Mouse (Mus musculus): ENCODE measurements around the gene Thsd4. TPM values are rescaled to one million over a fixed set of nuclear protein-coding genes. Genes with fewer than 3 reads are reported as not detected.
A peak's percentile ranks its signal among the peaks of the same experiment; 100 is the strongest.

Thsd4 gene
- 4.3 and 4.8 TPM in 2 replicates for polyA plus RNA-seq (2015; fragmentation: Nextera tagmentation; extraction: Ambion mirVana)

GRCm38 (mm10) chr9:60521806-60522264, at the start of gene Thsd4:
Gene Thsd4 (minus strand): TSS chr9:60522046.
- peak; percentile 54; the same call in 1 of the 2 replicates for ATAC-seq

GRCm38 (mm10) chr9:60571041-60571440, 49.2 kb upstream of the Thsd4 start:
- Histone ChIP-seq H3K27ac (ENCODE audit: low read length) (peak overlapping the region; percentile 2; the same call in 1 of the 2 replicates), H3K27me3 (ENCODE audit: control insufficient read depth, insufficient read depth, low read depth, low read length) (no peaks in the 10 kb centered on the region), H3K4me2 (ENCODE audit: low read length) (no peak overlapping the region), H3K4me1 (ENCODE audit: control insufficient read depth, insufficient read depth, low read length) (no peaks in the 10 kb centered on the region), H3K4me3 (ENCODE audit: low read depth, low read length) (no peak overlapping the region), H3K9ac (ENCODE audit: low read depth, low read length) (no peak overlapping the region), H3K9me3 (replicated peaks; ENCODE audit: control insufficient read depth, low read length, poor library complexity, severe bottlenecking) (no peaks in the 10 kb centered on the region), H3K36me3 (ENCODE audit: control insufficient read depth, insufficient read depth, low read length) (no peaks in the 10 kb centered on the region)
- WGBS, result 50% methylated on average over 4 of the region's 4 CpGs
- peak; percentile 32; the same call in 1 of the 2 replicates for ATAC-seq

More at GRCm38 (mm10) chr9:60521806-60522264, at the start of gene Thsd4:
- peaks cover 25% of the 10 kb centered on the region for H3K4me1 ChIP-seq (ENCODE audit: control insufficient read depth, insufficient read depth, low read length)
- peak within 1 kb of the TSS; percentile 80 for H3K4me2 ChIP-seq (ENCODE audit: low read length)
- H3K36me3 ChIP-seq (ENCODE audit: control insufficient read depth, insufficient read depth, low read length), result no peaks in the 10 kb centered on the region
- peaks cover 10% of the 10 kb centered on the region for H3K27me3 ChIP-seq (ENCODE audit: control insufficient read depth, insufficient read depth, low read depth, low read length)
- peak within 1 kb of the TSS; percentile 62 for H3K9ac ChIP-seq (ENCODE audit: low read depth, low read length)
- no peak within 1 kb of the TSS for H3K27ac ChIP-seq (ENCODE audit: low read length)
- H3K9me3 ChIP-seq (replicated peaks; ENCODE audit: control insufficient read depth, low read length, poor library complexity, severe bottlenecking), result no peaks in the 10 kb centered on the region
- peak within 1 kb of the TSS; percentile 52 for H3K4me3 ChIP-seq (ENCODE audit: low read depth, low read length)
- 1% methylated on average over 28 of the region's 51 CpGs for WGBS

DNA sequence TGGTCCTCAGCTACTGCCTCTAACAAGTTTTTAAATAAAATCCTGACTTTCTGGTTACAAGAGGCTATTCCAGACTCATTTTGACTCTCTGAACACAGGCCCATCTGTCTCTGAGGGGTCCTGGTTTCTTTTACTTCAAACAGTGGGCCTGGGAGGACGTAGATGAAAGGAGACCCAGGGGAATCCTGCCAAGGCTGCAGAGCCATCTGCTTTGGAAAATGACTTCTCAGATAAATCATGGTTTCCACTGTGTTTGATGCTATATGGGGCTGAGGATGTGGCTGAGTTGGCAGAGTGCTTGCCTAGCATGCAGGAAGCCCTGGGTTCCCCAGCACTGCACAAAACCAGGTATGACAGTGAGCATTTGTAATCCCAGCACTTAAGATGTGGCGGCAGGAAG, 47.5 kb upstream of the Thsd4 start:
- no peaks in the 10 kb centered on the region for H3K9me3 ChIP-seq (replicated peaks; ENCODE audit: control insufficient read depth, low read length, poor library complexity, severe bottlenecking)
- WGBS, result 62% methylated on average over 2 of the region's 2 CpGs
- ATAC-seq, result no peak

GRCm38 (mm10) chr9:60563809-60564208, 42.0 kb upstream of the Thsd4 start:
- Histone ChIP-seq H3K36me3 (ENCODE audit: control insufficient read depth, insufficient read depth, low read length) (no peaks in the 10 kb centered on the region), H3K27ac (ENCODE audit: low read length) (no peak overlapping the region), H3K27me3 (ENCODE audit: control insufficient read depth, insufficient read depth, low read depth, low read length) (no peaks in the 10 kb centered on the region), H3K4me3 (ENCODE audit: low read depth, low read length) (no peak overlapping the region), H3K9ac (ENCODE audit: low read depth, low read length) (no peak overlapping the region), H3K9me3 (replicated peaks; ENCODE audit: control insufficient read depth, low read length, poor library complexity, severe bottlenecking) (no peaks in the 10 kb centered on the region), H3K4me2 (ENCODE audit: low read length) (no peak overlapping the region), H3K4me1 (ENCODE audit: control insufficient read depth, insufficient read depth, low read length) (peaks cover 18% of the 10 kb centered on the region)
- no peak for ATAC-seq
- 94% methylated on average over 7 of the region's 7 CpGs for WGBS

More for the DNA sequence above, 47.5 kb upstream of the Thsd4 start:
- Histone ChIP-seq H3K9ac (ENCODE audit: low read depth, low read length) (no peak overlapping the region), H3K4me1 (ENCODE audit: control insufficient read depth, insufficient read depth, low read length) (no peaks in the 10 kb centered on the region), H3K27me3 (ENCODE audit: control insufficient read depth, insufficient read depth, low read depth, low read length) (no peaks in the 10 kb centered on the region), H3K36me3 (ENCODE audit: control insufficient read depth, insufficient read depth, low read length) (no peaks in the 10 kb centered on the region), H3K27ac (ENCODE audit: low read length) (no peak overlapping the region), H3K4me2 (ENCODE audit: low read length) (no peak overlapping the region), H3K4me3 (ENCODE audit: low read depth, low read length) (no peak overlapping the region)

GRCm38 (mm10) chr9:60562443-60563371, 40.9 kb upstream of the Thsd4 start:
- Histone ChIP-seq H3K4me2 (ENCODE audit: low read length) (no peak overlapping the region), H3K4me3 (ENCODE audit: low read depth, low read length) (no peak overlapping the region), H3K4me1 (ENCODE audit: control insufficient read depth, insufficient read depth, low read length) (peaks cover 18% of the 10 kb centered on the region), H3K27me3 (ENCODE audit: control insufficient read depth, insufficient read depth, low read depth, low read length) (no peaks in the 10 kb centered on the region), H3K36me3 (ENCODE audit: control insufficient read depth, insufficient read depth, low read length) (no peaks in the 10 kb centered on the region), H3K9me3 (replicated peaks; ENCODE audit: control insufficient read depth, low read length, poor library complexity, severe bottlenecking) (no peaks in the 10 kb centered on the region), H3K9ac (ENCODE audit: low read depth, low read length) (no peak overlapping the region), H3K27ac (ENCODE audit: low read length) (no peak overlapping the region)
- ATAC-seq, result no peak
- WGBS, result 73% methylated on average over 20 of the region's 20 CpGs

- 60% methylated on average over 9 of the region's 9 CpGs for WGBS
- ATAC-seq, result no peak
- peaks cover 18% of the 10 kb centered on the region for H3K4me1 ChIP-seq (ENCODE audit: control insufficient read depth, insufficient read depth, low read length)
- H3K27me3 ChIP-seq (ENCODE audit: control insufficient read depth, insufficient read depth, low read depth, low read length), result no peaks in the 10 kb centered on the region
- H3K4me3 ChIP-seq (ENCODE audit: low read depth, low read length), result no peak overlapping the region
- no peak overlapping the region for H3K4me2 ChIP-seq (ENCODE audit: low read length)
- H3K27ac ChIP-seq (ENCODE audit: low read length), result peak overlapping the region; percentile 13; the same call in 1 of the 2 replicates
- no peaks in the 10 kb centered on the region for H3K36me3 ChIP-seq (ENCODE audit: control insufficient read depth, insufficient read depth, low read length)
- H3K9ac ChIP-seq (ENCODE audit: low read depth, low read length), result 0 out of 2 replicates have a peak overlapping the region, but pooled peaks have one; percentile 7
- H3K9me3 ChIP-seq (replicated peaks; ENCODE audit: control insufficient read depth, low read length, poor library complexity, severe bottlenecking), result no peaks in the 10 kb centered on the region
Measured at GRCm38 (mm10) chr9:60561641-60562289, 39.9 kb upstream of the Thsd4 start.

GRCm38 (mm10) chr9:60558507-60558906, 36.7 kb upstream of the Thsd4 start:
- Histone ChIP-seq H3K4me3 (ENCODE audit: low read depth, low read length) (no peak overlapping the region), H3K27ac (ENCODE audit: low read length) (no peak overlapping the region), H3K9ac (ENCODE audit: low read depth, low read length) (no peak overlapping the region), H3K4me1 (ENCODE audit: control insufficient read depth, insufficient read depth, low read length) (peaks cover 18% of the 10 kb centered on the region), H3K9me3 (replicated peaks; ENCODE audit: control insufficient read depth, low read length, poor library complexity, severe bottlenecking) (no peaks in the 10 kb centered on the region), H3K36me3 (ENCODE audit: control insufficient read depth, insufficient read depth, low read length) (no peaks in the 10 kb centered on the region), H3K4me2 (ENCODE audit: low read length) (no peak overlapping the region), H3K27me3 (ENCODE audit: control insufficient read depth, insufficient read depth, low read depth, low read length) (no peaks in the 10 kb centered on the region)
- no peak for ATAC-seq
- WGBS, result 88% methylated on average over 3 of the region's 3 CpGs

- no peak overlapping the region for H3K9ac ChIP-seq (ENCODE audit: low read depth, low read length)
- WGBS, result 94% methylated on average over 4 of the region's 4 CpGs
- H3K36me3 ChIP-seq (ENCODE audit: control insufficient read depth, insufficient read depth, low read length), result no peaks in the 10 kb centered on the region
- H3K9me3 ChIP-seq (replicated peaks; ENCODE audit: control insufficient read depth, low read length, poor library complexity, severe bottlenecking), result no peaks in the 10 kb centered on the region
- no peak for ATAC-seq
- H3K27ac ChIP-seq (ENCODE audit: low read length), result no peak overlapping the region
- no peaks in the 10 kb centered on the region for H3K27me3 ChIP-seq (ENCODE audit: control insufficient read depth, insufficient read depth, low read depth, low read length)
- no peaks in the 10 kb centered on the region for H3K4me1 ChIP-seq (ENCODE audit: control insufficient read depth, insufficient read depth, low read length)
- no peak overlapping the region for H3K4me2 ChIP-seq (ENCODE audit: low read length)
- no peak overlapping the region for H3K4me3 ChIP-seq (ENCODE audit: low read depth, low read length)
Measured at GRCm38 (mm10) chr9:60551238-60551637, 29.4 kb upstream of the Thsd4 start.
